Mouse (Mus musculus) central nervous system, embryonic 14 days (tissue): Measurements from ENCODE around the gene Surf4. TPM values are rescaled to one million over a fixed set of nuclear protein-coding genes. Genes with fewer than 3 reads are reported as not detected.

Experiments used
- polyA plus RNA-seq: library from polyadenylated mRNA; depleted of rRNA; stranded (reverse); fragments of >200 nt; gene quantifications from 2 replicates; pipeline ENCODE4 v1.2.3, GENCODE M21; 2012; rRNA removed

Surf4 gene
- 80.8 and 108 TPM in 2 replicates for polyA plus RNA-seq

DNA sequence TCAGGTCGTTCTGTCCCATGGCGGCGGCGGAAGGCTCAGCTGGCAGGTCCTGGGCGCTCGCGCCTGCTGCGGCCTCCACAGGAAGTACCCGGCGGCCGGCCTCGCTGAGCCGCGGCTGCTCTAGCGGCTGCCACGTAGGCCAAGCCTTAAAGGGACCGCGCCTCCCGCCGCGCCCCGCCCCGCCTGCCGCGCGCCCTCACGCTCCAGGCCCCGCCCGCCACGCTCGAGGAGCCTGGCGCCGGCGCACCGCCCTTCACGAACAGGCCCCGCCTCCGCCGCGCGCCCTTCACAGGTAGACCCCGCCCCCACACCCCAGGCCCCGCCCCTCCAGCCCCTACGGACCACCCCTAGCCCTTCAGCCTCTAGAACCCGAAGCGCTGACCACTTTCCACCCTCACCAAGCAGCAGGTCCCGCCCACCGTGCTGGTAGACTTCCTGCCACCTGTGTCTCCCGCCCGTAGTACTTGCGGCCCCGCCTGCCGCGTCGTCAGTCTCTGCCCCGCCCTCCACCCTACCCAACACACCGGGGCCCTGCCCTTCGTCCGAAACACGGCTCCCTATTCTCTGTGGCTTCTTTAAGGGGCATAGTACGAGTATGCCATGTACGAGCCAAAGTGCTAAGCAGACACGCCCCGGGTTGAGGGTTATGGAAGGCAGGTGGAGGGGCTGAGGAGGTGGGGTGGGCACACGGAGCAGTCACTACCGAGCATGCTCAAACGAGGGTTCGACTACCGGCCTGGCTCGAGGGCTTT lies at the start of gene Surf4, which contains the start of gene Stkld1:
Gene Surf4, minus strand, starts transcription at position 625 of the 752 bp plus-strand sequence.
Gene Stkld1, plus strand, starts transcription at position 744 of the 752 bp plus-strand sequence.

DNA sequence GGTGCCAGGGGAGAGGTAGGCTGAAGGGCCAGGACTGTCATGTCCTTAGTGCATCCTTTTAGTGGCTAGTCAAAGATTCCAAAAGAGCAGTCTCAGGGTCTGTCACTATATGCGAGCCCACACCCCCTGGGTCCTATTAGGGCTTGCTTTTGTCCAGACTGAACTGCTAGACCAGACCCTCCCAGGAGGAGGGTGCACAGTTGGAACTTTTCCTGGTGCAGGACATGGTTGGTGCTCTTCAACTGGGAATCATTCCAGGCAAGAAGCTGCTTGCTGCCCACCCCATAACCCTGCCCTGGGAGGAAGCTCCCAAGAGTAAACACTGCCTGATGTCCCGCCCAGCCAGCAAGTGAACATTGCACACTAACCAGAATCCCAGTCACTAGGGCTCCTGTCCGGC lies 39.4 kb upstream of the Surf4 start, which contains the start of gene Adamts13:
Gene Adamts13, plus strand, starts transcription at position 301 of the 400 bp plus-strand sequence.

DNA sequence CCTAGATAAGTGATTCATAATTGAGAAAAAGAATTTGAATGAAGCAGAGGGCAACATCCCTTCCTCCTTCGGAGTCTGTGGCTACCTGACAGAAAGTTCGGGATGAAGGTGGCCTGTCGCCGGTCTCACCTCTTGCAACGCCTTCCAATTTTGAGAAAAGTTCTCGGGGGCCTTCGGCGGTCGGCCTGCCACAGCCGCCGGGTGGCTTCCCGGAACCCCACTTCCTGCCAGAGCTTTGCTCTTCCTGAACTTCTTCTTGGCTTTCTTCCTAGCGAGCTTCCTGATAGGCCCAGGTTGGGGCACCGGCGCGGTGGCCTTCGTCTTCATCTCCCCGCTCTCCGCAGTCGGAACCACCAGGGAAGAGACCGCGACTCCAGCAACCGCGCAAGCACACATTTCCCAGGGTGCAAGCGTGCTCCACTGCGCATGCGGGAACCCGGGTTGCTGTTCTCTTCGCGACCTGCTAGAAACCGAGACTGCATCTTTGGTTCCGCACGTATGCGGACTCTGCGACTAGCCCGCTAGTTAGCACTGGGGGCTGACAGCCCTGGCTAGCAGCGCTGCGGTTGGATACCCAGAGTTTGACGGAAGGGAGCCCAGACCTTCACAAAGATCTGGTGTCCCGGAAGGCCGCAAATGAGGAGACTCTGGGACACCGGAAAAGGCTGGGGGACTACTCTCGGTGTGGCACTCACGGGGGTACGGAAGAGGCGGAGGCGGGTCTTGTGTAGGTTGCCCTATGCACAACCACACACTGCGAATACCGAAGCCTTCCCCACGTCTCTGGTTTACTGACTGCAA lies 30.4 kb upstream of the Surf4 start, which contains the start of gene Rexo4:
Gene Rexo4, minus strand, starts transcription at position 464 of the 801 bp plus-strand sequence.

DNA sequence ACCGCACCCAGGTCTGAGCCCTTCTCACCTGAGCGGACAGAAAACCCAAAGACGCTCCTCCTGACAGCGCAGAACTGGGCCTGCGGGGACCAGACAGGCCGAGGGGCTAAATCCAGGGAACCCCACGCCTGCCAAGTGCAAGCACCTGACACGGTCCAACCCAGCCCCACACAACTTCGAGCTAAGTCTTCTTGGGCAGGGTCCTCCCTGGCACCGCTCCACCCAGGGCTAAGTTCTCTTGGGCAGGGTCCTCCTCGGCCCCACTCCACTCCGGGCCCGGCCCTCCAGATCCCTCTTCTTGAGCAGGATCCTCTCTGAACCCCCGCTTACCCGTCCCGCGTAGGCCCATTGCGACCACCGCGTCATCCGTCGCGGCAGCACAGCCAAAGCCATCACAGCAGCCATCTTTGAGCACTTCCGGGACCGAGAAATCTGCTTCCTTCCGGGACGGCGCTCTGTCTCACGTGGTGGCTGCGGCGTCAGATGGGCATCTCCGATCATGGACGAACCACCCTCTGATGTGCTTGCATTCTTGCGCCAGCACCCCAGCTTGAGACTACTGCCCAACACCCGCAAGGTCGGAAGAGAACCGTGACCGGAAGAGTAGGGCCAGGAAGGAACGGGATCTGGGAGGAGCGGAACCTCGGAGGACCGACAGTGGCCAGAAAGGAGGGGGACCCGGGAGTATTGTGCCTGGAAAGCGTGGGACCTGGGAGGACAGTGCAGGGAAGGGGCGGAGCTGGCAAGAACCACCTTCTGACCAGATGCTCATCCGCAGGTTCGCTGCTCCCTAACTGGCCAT lies 17.6 kb downstream of the Surf4 start, which contains the start of the genes Surf2 and Surf1:
Gene Surf2, plus strand, starts transcription at position 441 of the 802 bp plus-strand sequence.
Gene Surf1, minus strand, starts transcription at position 604 of the 802 bp plus-strand sequence.

DNA sequence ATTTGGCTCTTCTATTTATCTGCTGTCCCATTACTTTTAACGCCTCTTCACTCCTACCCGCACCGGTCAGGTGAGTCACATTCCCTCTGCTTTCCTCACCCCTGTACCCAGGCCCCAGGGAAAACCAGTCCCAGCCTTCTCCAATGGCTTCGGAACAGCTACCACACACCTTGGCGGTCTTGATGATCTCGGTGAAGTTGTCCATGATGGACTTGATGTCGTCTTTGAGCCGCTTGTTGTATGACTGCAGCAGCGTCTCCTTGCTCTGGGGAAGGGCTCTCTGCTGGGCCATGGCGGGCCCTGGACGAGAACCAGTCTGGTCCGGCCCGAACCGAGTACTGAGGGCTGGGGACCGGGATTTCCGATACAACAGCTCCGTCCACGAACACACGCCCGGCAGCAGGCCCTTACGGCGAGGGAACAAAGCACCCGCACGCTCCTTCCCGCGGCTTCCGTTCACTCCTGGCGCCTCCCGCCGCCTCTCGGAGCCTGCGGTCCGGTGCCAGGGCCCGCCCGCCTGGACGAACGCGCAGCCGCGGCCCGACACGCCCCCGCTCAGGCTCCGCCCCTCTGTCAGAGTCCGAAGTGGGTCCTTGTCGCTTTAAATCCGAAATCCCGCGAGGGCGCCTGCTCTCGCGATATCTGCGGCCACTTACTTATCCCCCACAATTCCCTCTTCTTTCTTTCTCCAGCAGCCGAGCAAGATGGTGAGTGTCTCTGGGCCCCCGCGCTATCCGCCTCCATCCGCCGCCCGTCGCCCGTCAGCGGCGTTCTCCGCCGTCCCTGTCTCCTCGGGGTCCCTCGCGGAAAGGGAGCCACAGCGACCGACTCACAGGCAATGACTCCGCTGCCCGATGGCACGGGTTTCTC lies 23.4 kb downstream of the Surf4 start, which contains the start of the genes Med22 and Rpl7a:
Gene Med22, minus strand, starts transcription at position 554 of the 870 bp plus-strand sequence.
Gene Rpl7a, plus strand, starts transcription at position 641 of the 870 bp plus-strand sequence.

DNA sequence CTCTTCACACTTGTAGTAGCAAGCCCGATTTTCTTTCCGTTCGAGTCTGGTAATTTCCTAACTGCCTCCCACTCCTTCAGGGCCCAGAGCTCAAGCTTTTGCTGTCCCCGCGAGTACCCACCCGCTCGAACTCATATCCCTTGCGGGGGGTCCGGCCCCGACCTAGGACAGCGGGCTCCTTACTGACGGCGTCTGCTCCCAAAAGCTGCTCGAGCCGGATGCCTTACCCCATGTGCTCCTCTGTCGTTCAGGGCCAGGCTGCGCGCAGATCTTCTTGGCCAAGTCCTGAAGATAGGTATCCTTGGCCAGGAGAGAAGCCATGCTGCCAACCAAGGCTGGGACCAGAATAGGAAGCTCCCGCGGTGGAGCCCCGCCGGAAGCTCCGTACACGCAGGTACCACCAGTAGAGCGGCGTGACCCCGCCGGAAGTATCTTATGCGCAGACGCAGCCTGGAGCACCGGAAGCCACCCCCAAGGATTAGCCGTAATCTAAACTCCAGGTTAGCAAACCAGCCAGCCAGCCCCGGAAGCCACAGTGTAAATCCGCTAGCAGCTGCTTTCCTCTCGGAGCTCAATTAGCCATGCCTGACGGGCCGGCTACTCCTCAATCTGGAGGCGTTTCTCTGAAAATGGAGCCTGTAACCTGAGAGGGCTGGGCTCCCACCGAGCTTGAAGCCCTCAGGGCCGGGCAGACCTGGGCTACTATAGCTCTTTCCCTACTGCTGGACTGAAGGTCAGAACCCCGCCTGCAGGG lies 31.1 kb downstream of the Surf4 start, which contains the start of gene Surf6:
Gene Surf6, minus strand, starts transcription at position 413 of the 754 bp plus-strand sequence.

Other genes with a start within 250 kb of the Surf4 start
- gene Abo, start 68.9 kb downstream of the Surf4 start, polyA plus RNA-seq: not detected in 2 replicates
- gene Surf6, start 31.0 kb downstream of the Surf4 start, polyA plus RNA-seq: 28.1 and 29.9 TPM in 2 replicates
- 118 and 148 TPM in 2 replicates for gene Med22, start 23.3 kb downstream of the Surf4 start, polyA plus RNA-seq
- 1,771 and 1,960 TPM in 2 replicates for gene Rpl7a, start 23.2 kb downstream of the Surf4 start, polyA plus RNA-seq
- 54.7 and 57.4 TPM in 2 replicates for gene Surf2, start 17.6 kb downstream of the Surf4 start, polyA plus RNA-seq
- gene Surf1, start 17.4 kb downstream of the Surf4 start, polyA plus RNA-seq: 72.7 and 79.4 TPM in 2 replicates
- 0.10 and 0.15 TPM in 2 replicates for gene Stkld1, start 119 bp upstream of the Surf4 start, polyA plus RNA-seq
- gene Rexo4, start 30.5 kb upstream of the Surf4 start, polyA plus RNA-seq: 56.3 and 58.5 TPM in 2 replicates
- gene Adamts13, start 39.5 kb upstream of the Surf4 start, polyA plus RNA-seq: 0.06 and 0.21 TPM in 2 replicates
- gene Cacfd1, start 76.0 kb upstream of the Surf4 start, polyA plus RNA-seq: 88.2 and 92.6 TPM in 2 replicates
- gene Slc2a6, start 94.1 kb upstream of the Surf4 start, polyA plus RNA-seq: 5.9 and 6.6 TPM in 2 replicates
- 0.17 and 5.7 TPM in 2 replicates for gene Mymk, start 138.3 kb upstream of the Surf4 start, polyA plus RNA-seq
- gene Adamtsl2, start 145.5 kb upstream of the Surf4 start, polyA plus RNA-seq: 9.4 and 10.7 TPM in 2 replicates
- 4.5 and 4.6 TPM in 2 replicates for gene Fam163b, start 208.6 kb upstream of the Surf4 start, polyA plus RNA-seq
- gene Dbh, start 231.3 kb upstream of the Surf4 start, polyA plus RNA-seq: 0.88 and 2.5 TPM in 2 replicates